ENCODE assay signal across 8 mouse cellular contexts in genomic region chr12:91789801-91790200, GRCm38 (mm10). TPM values are rescaled to one million over a fixed set of nuclear protein-coding genes. Genes with fewer than 3 reads are reported as not detected.
A peak's percentile ranks its signal among the peaks of the same experiment; 100 is the strongest.
DNase-seq lines count a peak whose midpoint lies in the region; ATAC-seq and TF ChIP-seq lines count a peak whose summit lies in the region.

No protein-coding gene starts in this region.

- in situ Hi-C loops in Patski (cut with MboI; ENCODE audit: low pct_unique_long_range_greater_than_20kb) = loop anchor here (5.0 to 25.0 kb wide), 2 partner anchors 148 to 378 kb away; no protein-coding TSS in a partner anchor

- peak; percentile 20 for DNase-seq in cerebellum, adult 11 months
- DNase-seq in Patski (ENCODE audit: low read depth, low spot score) = peak; percentile 10
- peak; percentile 45 to 70 for DNase-seq in cerebellum, postnatal 25 days
- DNase-seq in layer of hippocampus, adult 8-10 months (ENCODE audit: low spot score in 2 of 2) = peak; percentile 54 to 73
- DNase-seq in lung, adult 18-20 months = peak; percentile 46 to 62
- DNase-seq in right cerebral cortex, adult 18-20 months = peak; percentile 53

- H3K27me3 ChIP-seq in Patski = peaks cover 7% of the 10 kb centered on the region

- CTCF ChIA-PET in Patski (lab: Charles Lee) = interaction anchor here (0.6 to 2.4 kb wide), 14 partner anchors 9 to 210 kb away, joined by 3 to 13 read pairs (median 4); no protein-coding TSS in a partner anchor

- POLR2A ChIA-PET in Patski (lab: Charles Lee) = no interaction called here

- peak; percentile 63 for TF ChIP-seq CTCF in Patski (IDR thresholded peaks at IDR 0.05)

- no peak for ATAC-seq in cerebellum, adult (ENCODE audit: insufficient number of reproducible peaks, low FRiP score, low TSS enrichment)
- no peak for ATAC-seq in Patski
- peak; percentile 77 for ATAC-seq in granulocyte monocyte progenitor cell, adult 5-6 weeks (replicated peaks; ENCODE audit: poor library complexity, severe bottlenecking)

RNA-seq across cellular contexts. Expression of gene Ston2, which starts 1.6 kb away (rescaled TPM):
- 14.8 TPM for polyA plus RNA-seq in Patski (2021)
- 7.6 and 17.4 TPM in 2 replicates for total RNA-seq in granulocyte monocyte progenitor cell, adult 5-6 weeks (2014; fragmentation: Nextera tagmentation)
- total RNA-seq in granulocyte monocyte progenitor cell, adult 5-6 weeks (2017) = 2.9 and 6.9 TPM in 2 replicates
- 10 to 100 TPM; 30.8 to 32.6 (median 32.0) TPM for total RNA-seq in layer of hippocampus, adult 8-10 months (2022)

RNA-seq across cellular contexts. Expression of gene Sel1l, which starts 59.2 kb away (rescaled TPM):
- 73.1 TPM for polyA plus RNA-seq in Patski (2021)
- 59.7 and 86.7 TPM in 2 replicates for total RNA-seq in granulocyte monocyte progenitor cell, adult 5-6 weeks (2014; fragmentation: Nextera tagmentation)
- 53.3 and 81.5 TPM in 2 replicates for total RNA-seq in granulocyte monocyte progenitor cell, adult 5-6 weeks (2017)
- 100 to 1,000 TPM; 146 to 185 (median 161) TPM for total RNA-seq in layer of hippocampus, adult 8-10 months (2022)

Comparison
In these comparisons a context has a peak if more than half of its experiments do, and no peak if none do; other contexts are left out.
1. DNase-seq: peak in every context shown above with its lines; median percentile 64 in layer of hippocampus, adult 8-10 months; 58 in cerebellum, postnatal 25 days; 54 in lung, adult 18-20 months; 53 in right cerebral cortex, adult 18-20 months; 20 in cerebellum, adult 11 months; 10 in Patski.